Mouse (Mus musculus) MEL (cell line): ENCODE data around the gene Tubb5. TPM values are rescaled to one million over a fixed set of nuclear protein-coding genes. Genes with fewer than 3 reads are reported as not detected.

Source experiments
- DNase-seq: peaks from one replicate; pipeline ENCODE4 v3.0.0; 2011; ENCODE audit warnings: low read depth, low spot score
- H3K27ac ChIP-seq: 2 replicates; pipeline ENCODE4 v1.5.1; 2012; ENCODE audit warnings: low read depth, mild to moderate bottlenecking, control low read depth, low read length, moderate library complexity; ENCODE audit not compliant: control insufficient read depth
- H3K27me3 ChIP-seq, 2 experiments: fragments of 150-350 bp in 1 of 2; sonication (generic) in 1 of 2; 2 replicates each; pipeline ENCODE4 v1.6.1; 2012; ENCODE audit warnings: low read length in 2 of 2, mild to moderate bottlenecking in 2 of 2, improper control_type of control experiment in 1 of 2, moderate library complexity in 1 of 2; ENCODE audit not compliant: insufficient read depth in 2 of 2, control insufficient read depth in 1 of 2
- H3K36me3 ChIP-seq, 2 experiments: 2 replicates each; pipeline ENCODE4 v1.6.1; 2012 to 2014; ENCODE audit warnings: low read length in 2 of 2, improper control_type of control experiment in 1 of 2, inconsistent platforms in 1 of 2, mild to moderate bottlenecking in 1 of 2; ENCODE audit not compliant: insufficient read depth in 2 of 2, control insufficient read depth in 1 of 2
- H3K4me1 ChIP-seq, 2 experiments: fragments of 150-350 bp in 1 of 2; sonication (generic) in 1 of 2; 2 replicates each; pipeline ENCODE4 v1.6.1; 2012; ENCODE audit warnings: low read length in 2 of 2, improper control_type of control experiment in 1 of 2, mild to moderate bottlenecking in 1 of 2; ENCODE audit not compliant: insufficient read depth in 2 of 2, control insufficient read depth in 1 of 2
- H3K4me3 ChIP-seq, 2 experiments: fragments of 150-350 bp in 1 of 2; sonication (generic) in 1 of 2; 2 replicates each; pipeline ENCODE4 v1.5.1; 2012; ENCODE audit warnings: low read depth in 2 of 2, low read length in 2 of 2, mild to moderate bottlenecking in 2 of 2, moderate library complexity in 2 of 2, control low read depth in 1 of 2, improper control_type of control experiment in 1 of 2; ENCODE audit not compliant: control insufficient read depth in 1 of 2, insufficient read depth in 1 of 2
- H3K79me2 ChIP-seq: 2 replicates; pipeline ENCODE4 v1.6.1; 2012; ENCODE audit warnings: mild to moderate bottlenecking, low read length, moderate library complexity; ENCODE audit not compliant: control insufficient read depth, poor library complexity, insufficient read depth
- H3K9ac ChIP-seq: 2 replicates; pipeline ENCODE4 v1.6.1; 2012; ENCODE audit warnings: low read depth, mild to moderate bottlenecking, control low read depth, low read length, moderate library complexity; ENCODE audit not compliant: control insufficient read depth, poor library complexity, severe bottlenecking
- H3K9me3 ChIP-seq: fragments of 150-350 bp; sonication (generic); replicated peaks from 2 replicates; pipeline ENCODE4 v1.6.1; 2012; ENCODE audit warnings: mild to moderate bottlenecking, low read length, improper control_type of control experiment, moderate library complexity; ENCODE audit not compliant: insufficient read depth
- BHLHE40 ChIP-seq: IDR thresholded peaks from 2 replicates; pipeline ENCODE4 v1.6.1; 2012; ENCODE audit warnings: low read depth, mild to moderate bottlenecking, inconsistent platforms, low read length, improper control_type of control experiment, borderline replicate concordance
- CHD1 ChIP-seq: IDR thresholded peaks from 2 replicates; pipeline ENCODE4 v1.6.1; 2012; ENCODE audit warnings: low read depth, mild to moderate bottlenecking, inconsistent platforms, low read length, improper control_type of control experiment
- CHD2 ChIP-seq: IDR thresholded peaks from 2 replicates; pipeline ENCODE4 v1.6.1; 2011; ENCODE audit warnings: low read length, improper control_type of control experiment
- CTCF ChIP-seq, 3 experiments: IDR thresholded peaks in 2 of 3; conservative IDR thresholded peaks in 1 of 3; 2 replicates each; pipeline ENCODE4 v1.5.1; 2011 to 2012; ENCODE audit warnings: low read length in 3 of 3, low read depth in 2 of 3, mild to moderate bottlenecking in 2 of 3, improper control_type of control experiment in 1 of 3, inconsistent platforms in 1 of 3, mixed read lengths in 1 of 3, moderate library complexity in 1 of 3; ENCODE audit not compliant: control insufficient read depth in 1 of 3, insufficient read depth in 1 of 3, poor library complexity in 1 of 3, severe bottlenecking in 1 of 3
- ELF1 ChIP-seq: IDR thresholded peaks from 2 replicates; pipeline ENCODE4 v1.6.1; 2014; ENCODE audit warnings: low read depth, mild to moderate bottlenecking, inconsistent platforms, low read length, improper control_type of control experiment, moderate library complexity
- ETS1 ChIP-seq: IDR thresholded peaks from 2 replicates; pipeline ENCODE4 v1.6.1; 2012; ENCODE audit warnings: low read depth, mild to moderate bottlenecking, inconsistent platforms, low read length, improper control_type of control experiment, moderate library complexity
- GABPA ChIP-seq: IDR thresholded peaks from 2 replicates; pipeline ENCODE4 v1.6.1; 2012; ENCODE audit warnings: low read depth, mild to moderate bottlenecking, inconsistent platforms, low read length, improper control_type of control experiment, moderate library complexity
- GATA1 ChIP-seq: IDR thresholded peaks from 2 replicates; pipeline ENCODE4 v1.6.1; 2011; ENCODE audit warnings: low read depth, low read length, improper control_type of control experiment
- HCFC1 ChIP-seq: IDR thresholded peaks from 2 replicates; pipeline ENCODE4 v1.6.1; 2012; ENCODE audit warnings: low read depth, mild to moderate bottlenecking, inconsistent platforms, low read length, improper control_type of control experiment, moderate library complexity
- JUND ChIP-seq: IDR thresholded peaks from 2 replicates; pipeline ENCODE4 v1.6.1; 2011; ENCODE audit warnings: low read depth, mild to moderate bottlenecking, improper control_type of control experiment, low read length
- KAT2A ChIP-seq: conservative IDR thresholded peaks from 2 replicates; pipeline ENCODE4 v1.6.1; 2012; ENCODE audit warnings: low read depth, low read length, improper control_type of control experiment, inconsistent platforms
- MAFK ChIP-seq: IDR thresholded peaks from 2 replicates; pipeline ENCODE4 v1.6.1; 2011; ENCODE audit warnings: low read depth, mild to moderate bottlenecking, low read length, improper control_type of control experiment, borderline replicate concordance
- MAZ ChIP-seq: IDR thresholded peaks from 2 replicates; pipeline ENCODE4 v1.6.1; 2012; ENCODE audit warnings: low read depth, mild to moderate bottlenecking, inconsistent platforms, low read length, improper control_type of control experiment
- MXI1 ChIP-seq: IDR thresholded peaks from 2 replicates; pipeline ENCODE4 v1.6.1; 2011; ENCODE audit warnings: mild to moderate bottlenecking, low read depth, low read length, improper control_type of control experiment
- MYB ChIP-seq: IDR thresholded peaks from 2 replicates; pipeline ENCODE4 v1.6.1; 2011; ENCODE audit warnings: mild to moderate bottlenecking, low read depth, low read length, improper control_type of control experiment
- MYC ChIP-seq: IDR thresholded peaks from 2 replicates; pipeline ENCODE4 v1.6.1; 2011; ENCODE audit warnings: low read depth, mild to moderate bottlenecking, low read length, improper control_type of control experiment, moderate library complexity
- NELFE ChIP-seq: IDR thresholded peaks from 2 replicates; pipeline ENCODE4 v1.6.1; 2011; ENCODE audit warnings: low read depth, low read length, improper control_type of control experiment
- POLR2A ChIP-seq, 2 experiments: IDR thresholded peaks; 2 replicates each; pipeline ENCODE4 v1.6.1; 2011 to 2012; ENCODE audit warnings: low read length in 2 of 2, mild to moderate bottlenecking in 2 of 2, control low read depth in 1 of 2, improper control_type of control experiment in 1 of 2, low read depth in 1 of 2, moderate library complexity in 1 of 2; ENCODE audit not compliant: control insufficient read depth in 1 of 2, insufficient read depth in 1 of 2, poor library complexity in 1 of 2
- POLR2AphosphoS5 ChIP-seq: IDR thresholded peaks from 2 replicates; pipeline ENCODE4 v1.6.1; 2012; ENCODE audit warnings: low read depth, borderline replicate concordance, mild to moderate bottlenecking, inconsistent platforms, low read length, moderate library complexity, mixed read lengths
- RAD21 ChIP-seq: IDR thresholded peaks from 2 replicates; pipeline ENCODE4 v1.6.1; 2011; ENCODE audit warnings: mild to moderate bottlenecking, low read depth, low read length, improper control_type of control experiment
- RCOR1 ChIP-seq: IDR thresholded peaks from 2 replicates; pipeline ENCODE4 v1.6.1; 2012; ENCODE audit warnings: low read depth, mild to moderate bottlenecking, inconsistent platforms, low read length, improper control_type of control experiment
- SIN3A ChIP-seq: IDR thresholded peaks from 2 replicates; pipeline ENCODE4 v1.6.1; 2012; ENCODE audit warnings: low read length, improper control_type of control experiment, inconsistent platforms
- SMC3 ChIP-seq: IDR thresholded peaks from 2 replicates; pipeline ENCODE4 v1.6.1; 2011; ENCODE audit warnings: low read depth, low read length, improper control_type of control experiment
- TBP ChIP-seq: IDR thresholded peaks from 2 replicates; pipeline ENCODE4 v1.8.0; 2011; ENCODE audit warnings: low read depth, low read length, improper control_type of control experiment
- TCF12 ChIP-seq: IDR thresholded peaks from 2 replicates; pipeline ENCODE4 v1.6.1; 2014; ENCODE audit warnings: low read depth, mild to moderate bottlenecking, inconsistent platforms, low read length, improper control_type of control experiment, moderate library complexity
- USF1 ChIP-seq: IDR thresholded peaks from 2 replicates; pipeline ENCODE4 v1.6.1; 2014; ENCODE audit warnings: low read depth, mild to moderate bottlenecking, inconsistent platforms, low read length, improper control_type of control experiment, moderate library complexity
- USF2 ChIP-seq, 2 experiments: IDR thresholded peaks; 2 replicates each; pipeline ENCODE4 v1.6.1; 2011 to 2012; ENCODE audit warnings: improper control_type of control experiment in 2 of 2, low read length in 2 of 2, borderline replicate concordance in 1 of 2, inconsistent platforms in 1 of 2, low read depth in 1 of 2, mild to moderate bottlenecking in 1 of 2; ENCODE audit not compliant: insufficient read depth in 1 of 2
- ZC3H11A ChIP-seq: IDR thresholded peaks from 2 replicates; pipeline ENCODE4 v1.6.1; 2012; ENCODE audit warnings: low read depth, mild to moderate bottlenecking, inconsistent platforms, low read length, improper control_type of control experiment
- ZKSCAN1 ChIP-seq: IDR thresholded peaks from 2 replicates; pipeline ENCODE4 v1.6.1; 2012; ENCODE audit warnings: low read depth, mild to moderate bottlenecking, inconsistent platforms, low read length, improper control_type of control experiment, moderate library complexity
- ZMIZ1 ChIP-seq: IDR thresholded peaks from 2 replicates; pipeline ENCODE4 v1.6.1; 2012; ENCODE audit warnings: low read depth, mild to moderate bottlenecking, inconsistent platforms, low read length, improper control_type of control experiment, moderate library complexity
- ZNF384 ChIP-seq: IDR thresholded peaks from 2 replicates; pipeline ENCODE4 v1.6.1; 2012; ENCODE audit warnings: low read depth, mild to moderate bottlenecking, inconsistent platforms, low read length, improper control_type of control experiment
- polyA plus RNA-seq, 2 experiments: library from polyadenylated mRNA; stranded (reverse) in 1 of 2; unstranded in 1 of 2; fragments of >175 nt in 1 of 2; fragments of >200 nt in 1 of 2; gene quantifications; 2 replicates each; pipeline versions ENCODE4 v1.2.1 to v1.2.4; 2012; ENCODE audit warnings: low replicate concordance in 2 of 2, low read depth in 1 of 2; ENCODE audit not compliant: insufficient read length in 2 of 2, insufficient read depth in 1 of 2, missing spikeins in 1 of 2
- total RNA-seq: library from RNA; depleted of rRNA; stranded (reverse); fragments of 300-350 nt; gene quantifications from 2 replicates; pipeline ENCODE4 v1.2.3, GENCODE M21; 2012

Gene Tubb5
- total and polyA plus RNA-seq, 3 experiments = 1,040 to 1,575 (median 1,137) TPM

- TF ChIP-seq MAFK (no peak), ZC3H11A (0 out of 2 replicates have a peak, but pooled peaks have one; percentile 18), ETS1 (no peak), KAT2A (no peak)
Measured at GRCm38 (mm10) chr17:35824402-35824801, 13.7 kb downstream of the Tubb5 start (continued).

GRCm38 (mm10) chr17:35822964-35823937 is 14.9 kb downstream of the Tubb5 start, which contains the start of gene Flot1:
Gene Flot1 (plus strand): TSS chr17:35823230.
- Histone ChIP-seq H3K9ac (peak within 1 kb of the TSS; percentile 94), H3K9me3 (no peaks in the 10 kb centered on the region), H3K4me3 (peak within 1 kb of the TSS; percentile 57 to 90), H3K36me3 (peaks cover 4 to 13% of the 10 kb centered on the region in 2 experiments; a peak in 3 of 4 replicates), H3K27me3 (no peaks in the 10 kb centered on the region), H3K4me1 (peaks cover 2 to 20% of the 10 kb centered on the region in 2 experiments; a peak in 2 of 4 replicates), H3K79me2 (peaks cover 11% of the 10 kb centered on the region), H3K27ac (peak within 1 kb of the TSS; percentile 87)
- peak; percentile 97 for DNase-seq
- 0 out of 2 replicates have a peak, but pooled peaks have one; percentile 49 for TF ChIP-seq TCF12
- TF ChIP-seq MAZ = peak; percentile 94; the same call in 1 of the 2 replicates
- TF ChIP-seq MAFK = peak; percentile 56; the same call in 1 of the 2 replicates
- TF ChIP-seq ZNF384 = no peak
- no peak for TF ChIP-seq TBP
- no peak for TF ChIP-seq JUND
- peak; percentile 85 for TF ChIP-seq ETS1
- TF ChIP-seq NELFE = peak; percentile 63
- TF ChIP-seq KAT2A = no peak
- TF ChIP-seq MXI1 = peak; percentile 75
- no peak for TF ChIP-seq GATA1
- TF ChIP-seq CHD2 = no peak
- no peak for TF ChIP-seq RAD21
- no peak for TF ChIP-seq ZC3H11A
- 0 out of 2 replicates have a peak, but pooled peaks have one; percentile 29 for TF ChIP-seq RCOR1
- 0 out of 2 replicates have a peak, but pooled peaks have one; percentile 58 for TF ChIP-seq GABPA
- no peak for TF ChIP-seq ZKSCAN1
- TF ChIP-seq USF1 = no peak
- 0 out of 2 replicates have a peak, but pooled peaks have one; percentile 49 for TF ChIP-seq MYB
- TF ChIP-seq ZMIZ1 = peak; percentile 82
- no peak for TF ChIP-seq BHLHE40
- no peak for TF ChIP-seq USF2 (IDR thresholded peaks at IDR 0.05; ENCODE audit: borderline replicate concordance in 1 of 2, insufficient read depth in 1 of 2, low read depth in 1 of 2, low read length in 2 of 2)
- TF ChIP-seq SIN3A = peak; percentile 85
- TF ChIP-seq HCFC1 = peak; percentile 63
- peak; percentile 52; the same call in 1 of the 2 replicates for TF ChIP-seq ELF1
- TF ChIP-seq CHD1 = no peak
- no peak for TF ChIP-seq SMC3
- no peak for TF ChIP-seq CTCF (IDR thresholded peaks at IDR 0.05 in 2 of 3, conservative IDR thresholded peaks at IDR 0.05 in 1 of 3; ENCODE audit: control insufficient read depth in 1 of 3, insufficient read depth in 1 of 3, low read depth in 2 of 3, low read length in 3 of 3, poor library complexity in 1 of 3, severe bottlenecking in 1 of 3)
- no peak for TF ChIP-seq POLR2AphosphoS5
- 0 out of 2 replicates have a peak, but pooled peaks have one; percentile 42 for TF ChIP-seq MYC
- TF ChIP-seq POLR2A (IDR thresholded peaks at IDR 0.05; ENCODE audit: control insufficient read depth in 1 of 2, insufficient read depth in 1 of 2, low read depth in 1 of 2, low read length in 2 of 2, poor library complexity in 1 of 2) = peak; percentile 20 to 70; a peak in 2 of 4 replicates
